Mouse (Mus musculus): ENCODE measurements around the gene Pmf1.

GRCm38 (mm10) chr3:88361612-88362313 lies 48.4 kb downstream of the Pmf1 start:
- no peak for TF ChIP-seq CTCF (IDR thresholded peaks at IDR 0.05; ENCODE audit: borderline replicate concordance, control insufficient read depth, extremely low read depth, insufficient read depth, low read length, poor library complexity)
- no peak for TF ChIP-seq POLR2A (IDR thresholded peaks at IDR 0.05; ENCODE audit: control insufficient read depth, extremely low read depth, insufficient read depth, low read length, poor library complexity)
